Comparison of ENCODE assay signal across 14 mouse cellular contexts in genomic region chr8:50917540-50917939, GRCm38 (mm10).
DNase-seq lines count a peak whose midpoint lies in the region; ATAC-seq lines count a peak whose summit lies in the region.
"Had no signal": no experiment of that assay in that cellular context is flagged by ENCODE, and none has a peak within 500 bp of the region (broad histone marks: within the 10 kb centered on the region; RNA-seq: fewer than 3 reads in every experiment).

No protein-coding gene starts in this region.

- no peaks in the 10 kb centered on the region for H3K36me3 ChIP-seq in forebrain, embryonic 15.5 days
- no peaks in the 10 kb centered on the region for H3K36me3 ChIP-seq in forebrain, embryonic 10.5 days (replicated peaks)
- no peaks in the 10 kb centered on the region for H3K36me3 ChIP-seq in hindbrain, embryonic 11.5 days (ENCODE audit: control insufficient read depth, insufficient read depth, low read length)
- no peaks in the 10 kb centered on the region for H3K36me3 ChIP-seq in midbrain, embryonic 16.5 days (ENCODE audit: control insufficient read depth, insufficient read depth, low read length)
- H3K36me3 ChIP-seq: limb, embryonic 13.5 days had no signal

- no peaks in the 10 kb centered on the region for H3K9me3 ChIP-seq in forebrain, embryonic 15.5 days
- H3K9me3 ChIP-seq in forebrain, embryonic 10.5 days = no peaks in the 10 kb centered on the region
- no peaks in the 10 kb centered on the region for H3K9me3 ChIP-seq in hindbrain, embryonic 11.5 days (ENCODE audit: control insufficient read depth, low read length)
- no peaks in the 10 kb centered on the region for H3K9me3 ChIP-seq in midbrain, embryonic 16.5 days (replicated peaks; ENCODE audit: control insufficient read depth, low read length, poor library complexity, severe bottlenecking)
- H3K9me3 ChIP-seq: limb, embryonic 13.5 days had no signal

- no peak for ATAC-seq in forebrain, embryonic 15.5 days (replicated peaks)
- no peak for ATAC-seq in hindbrain, embryonic 11.5 days (ENCODE audit: low FRiP score)
- ATAC-seq in midbrain, embryonic 16.5 days = no peak
- ATAC-seq in inflammation-experienced regulatory T-cells, adult 6 months = no peak
- ATAC-seq in CD4-positive, CD25-positive, alpha-beta regulatory T cell, adult 4 months = no peak

- H3K9ac ChIP-seq in forebrain, embryonic 15.5 days (replicated peaks) = no peak overlapping the region
- no peak overlapping the region for H3K9ac ChIP-seq in hindbrain, embryonic 11.5 days (ENCODE audit: low read depth, low read length)
- no peak overlapping the region; the same call in 1 of the 2 replicates for H3K9ac ChIP-seq in midbrain, embryonic 16.5 days (ENCODE audit: low read depth, low read length)
- H3K9ac ChIP-seq: limb, embryonic 13.5 days had no signal

- H3K27me3 ChIP-seq in forebrain, embryonic 15.5 days = 0 out of 2 replicates have a peak, but pooled peaks cover 7% of the 10 kb centered on the region
- H3K27me3 ChIP-seq in forebrain, embryonic 10.5 days (ENCODE audit: poor library complexity, severe bottlenecking) = peaks cover 46% of the 10 kb centered on the region
- no peaks in the 10 kb centered on the region for H3K27me3 ChIP-seq in hindbrain, embryonic 11.5 days (ENCODE audit: control insufficient read depth, insufficient read depth, low read length)
- no peaks in the 10 kb centered on the region for H3K27me3 ChIP-seq in midbrain, embryonic 16.5 days (ENCODE audit: control insufficient read depth, insufficient read depth, low read depth, low read length)

- no peak overlapping the region for H3K27ac ChIP-seq in forebrain, embryonic 15.5 days (replicated peaks)
- no peak overlapping the region for H3K27ac ChIP-seq in forebrain, embryonic 10.5 days
- no peak overlapping the region for H3K27ac ChIP-seq in hindbrain, embryonic 11.5 days (ENCODE audit: low read depth, low read length)
- H3K27ac ChIP-seq in midbrain, embryonic 16.5 days (ENCODE audit: low read length) = 0 out of 2 replicates have a peak overlapping the region, but pooled peaks have one; percentile 52
- H3K27ac ChIP-seq: limb, embryonic 13.5 days had no signal

- no peak for DNase-seq in forebrain, embryonic 10.5 days (ENCODE audit: extremely low spot score, low spot score)
- peak; percentile 46 for DNase-seq in MN1 (ENCODE audit: low spot score)
- peak; percentile 26 for DNase-seq in hindbrain, embryonic 11.5 days (ENCODE audit: low spot score)
- no peak for DNase-seq in cerebellum, adult 11-12 months
- DNase-seq: heart, postnatal 36 days; lung, adult 2 months; right cerebral cortex, postnatal 25 days; thymus, postnatal 25 days had no signal

- peak overlapping the region; percentile 100; the same call in 1 of the 2 replicates for H3K4me2 ChIP-seq in forebrain, embryonic 15.5 days (replicated peaks)
- H3K4me2 ChIP-seq in hindbrain, embryonic 11.5 days (replicated peaks; ENCODE audit: low read depth, low read length) = no peak overlapping the region
- peak overlapping the region; percentile 87 for H3K4me2 ChIP-seq in midbrain, embryonic 16.5 days (ENCODE audit: low read length)

- peak overlapping the region; percentile 71 for H3K4me3 ChIP-seq in forebrain, embryonic 15.5 days
- no peak overlapping the region for H3K4me3 ChIP-seq in forebrain, embryonic 10.5 days
- no peak overlapping the region; the same call in 1 of the 2 replicates for H3K4me3 ChIP-seq in hindbrain, embryonic 11.5 days (ENCODE audit: low read depth, low read length)
- H3K4me3 ChIP-seq in midbrain, embryonic 16.5 days (ENCODE audit: low read depth, low read length) = peak overlapping the region; percentile 83
- H3K4me3 ChIP-seq: megakaryocyte, embryonic 14.5 days had no signal

- H3K4me1 ChIP-seq in forebrain, embryonic 15.5 days = peaks cover 18% of the 10 kb centered on the region
- peaks cover 25% of the 10 kb centered on the region for H3K4me1 ChIP-seq in forebrain, embryonic 10.5 days
- H3K4me1 ChIP-seq in hindbrain, embryonic 11.5 days (replicated peaks; ENCODE audit: control insufficient read depth, insufficient read depth, low read length) = no peaks in the 10 kb centered on the region
- H3K4me1 ChIP-seq in midbrain, embryonic 16.5 days (ENCODE audit: control insufficient read depth, insufficient read depth, low read length) = no peaks in the 10 kb centered on the region

- WGBS in forebrain, embryonic 15.5 days = 22% methylated on average over 5 of the region's 5 CpGs
- 24% methylated on average over 5 of the region's 5 CpGs for WGBS in forebrain, embryonic 10.5 days
- 21% methylated on average over 5 of the region's 5 CpGs for WGBS in hindbrain, embryonic 11.5 days
- WGBS in midbrain, embryonic 16.5 days = 19% methylated on average over 5 of the region's 5 CpGs

Comparison
In these comparisons a context has a peak if more than half of its experiments do, and no peak if none do; other contexts are left out.
1. H3K4me3 ChIP-seq: peak in forebrain, embryonic 15.5 days (single experiment) and midbrain, embryonic 16.5 days (single experiment); none in forebrain, embryonic 10.5 days (single experiment) and hindbrain, embryonic 11.5 days (single experiment).
2. DNase-seq: peak in MN1 (single experiment) and hindbrain, embryonic 11.5 days (single experiment); none in forebrain, embryonic 10.5 days (single experiment) and cerebellum, adult 11-12 months (single experiment).